Mouse (Mus musculus): ENCODE results near the gene Jak1. TPM values are rescaled to one million over a fixed set of nuclear protein-coding genes. Genes with fewer than 3 reads are reported as not detected.
"Not testable (repeated sequence)": the region's sequence is repeated elsewhere in the genome, so short reads cannot be mapped to it uniquely, and the experiment has no call there.

Gene Jak1
- polyA plus RNA-seq, 1 experiment from 2014 or later, result 53.6 TPM

- no peak overlapping the region for H3K4me3 ChIP-seq
- ATAC-seq (ENCODE audit: extremely low read depth, insufficient number of reproducible peaks, low FRiP score, low TSS enrichment), result no peak
- H3K27me3 ChIP-seq (replicated peaks), result no peaks in the 10 kb centered on the region
- no peaks in the 10 kb centered on the region for H3K36me3 ChIP-seq
- H3K9me3 ChIP-seq, result no peaks in the 10 kb centered on the region
- no peak overlapping the region for H3K27ac ChIP-seq (replicated peaks)
- WGBS, result 73% methylated on average over 3 of the region's 3 CpGs
- H3K4me1 ChIP-seq, result peaks cover 2% of the 10 kb centered on the region; the same call in 1 of the 2 replicates
- H3K9ac ChIP-seq, result no peak overlapping the region
- H3K4me2 ChIP-seq, result no peak overlapping the region
Observed at GRCm38 (mm10) chr4:101270734-101271133, 5.7 kb upstream of the Jak1 start.

GRCm38 (mm10) chr4:101268506-101268905, 3.4 kb upstream of the Jak1 start:
- WGBS, result 63% methylated on average over 1 of the region's 1 CpGs
- not testable (repeated sequence) for H3K4me1 ChIP-seq; H3K27me3 ChIP-seq (replicated peaks)

GRCm38 (mm10) chr4:101265523-101265922, 441 bp upstream of the Jak1 start:
- Histone ChIP-seq H3K27ac (replicated peaks) (peak overlapping the region; percentile 94), H3K4me2 (peak overlapping the region; percentile 85), H3K4me1 (peaks cover 22% of the 10 kb centered on the region), H3K9me3 (no peaks in the 10 kb centered on the region), H3K4me3 (peak overlapping the region; percentile 97), H3K27me3 (replicated peaks) (no peaks in the 10 kb centered on the region), H3K9ac (peak overlapping the region; percentile 98), H3K36me3 (no peaks in the 10 kb centered on the region)
- ATAC-seq (ENCODE audit: extremely low read depth, insufficient number of reproducible peaks, low FRiP score, low TSS enrichment), result no peak
- 22% methylated on average over 6 of the region's 7 CpGs for WGBS

More at GRCm38 (mm10) chr4:101268506-101268905, 3.4 kb upstream of the Jak1 start:
- not testable (repeated sequence) for H3K4me2 ChIP-seq; H3K27ac ChIP-seq (replicated peaks); H3K9me3 ChIP-seq; H3K9ac ChIP-seq; H3K4me3 ChIP-seq; ATAC-seq (ENCODE audit: extremely low read depth, insufficient number of reproducible peaks, low FRiP score, low TSS enrichment); H3K36me3 ChIP-seq

DNA sequence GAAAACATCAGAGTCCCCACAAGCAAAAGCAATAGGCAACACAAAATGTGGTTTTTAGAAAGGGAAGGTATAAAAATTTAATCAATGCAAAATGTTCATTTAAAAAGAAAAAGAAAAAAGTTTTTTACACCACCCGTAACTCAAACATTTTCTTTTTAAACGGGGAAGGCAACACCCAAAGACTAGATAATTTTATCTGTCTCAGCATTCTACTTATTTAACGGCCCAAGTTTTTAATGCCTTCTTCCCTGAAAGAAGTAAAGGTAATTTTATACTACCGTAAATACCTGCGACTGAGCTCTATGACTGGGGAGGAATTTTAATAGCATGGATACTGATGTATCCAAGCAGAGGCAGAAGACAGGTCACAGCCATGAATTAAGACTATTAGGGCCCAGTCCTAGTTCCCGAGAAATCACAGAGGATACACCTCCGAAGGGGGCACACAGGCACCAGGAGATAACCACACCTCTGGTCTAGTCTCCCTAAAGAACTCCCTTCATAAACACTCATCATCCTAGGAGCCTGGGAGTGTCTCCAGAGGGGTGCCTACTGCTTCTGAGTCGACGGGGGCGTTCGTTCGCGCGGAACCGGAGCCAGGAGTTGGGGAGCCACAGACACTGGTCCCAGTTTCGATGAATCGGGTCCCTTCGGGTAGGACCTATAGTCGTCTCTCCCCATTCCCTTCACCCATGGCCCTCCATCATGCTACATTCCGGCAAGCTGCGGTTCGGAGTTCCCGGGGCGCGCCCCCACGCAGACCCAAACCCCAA, 928 bp downstream of the Jak1 start:
- H3K9me3 ChIP-seq, result no peaks in the 10 kb centered on the region
- H3K27me3 ChIP-seq (replicated peaks), result no peaks in the 10 kb centered on the region
- peak overlapping the region; percentile 97 for H3K4me3 ChIP-seq
- ATAC-seq (ENCODE audit: extremely low read depth, insufficient number of reproducible peaks, low FRiP score, low TSS enrichment), result no peak
- peak overlapping the region; percentile 98 for H3K9ac ChIP-seq
- peak overlapping the region; percentile 94 for H3K27ac ChIP-seq (replicated peaks)
- H3K4me2 ChIP-seq, result peak overlapping the region; percentile 85
- H3K4me1 ChIP-seq, result peaks cover 26% of the 10 kb centered on the region
- 7% methylated on average over 26 of the region's 26 CpGs for WGBS
- H3K36me3 ChIP-seq, result no peaks in the 10 kb centered on the region

- Histone ChIP-seq H3K27me3 (replicated peaks) (no peaks in the 10 kb centered on the region), H3K4me1 (peaks cover 36% of the 10 kb centered on the region), H3K27ac (replicated peaks) (no peak overlapping the region), H3K9ac (no peak overlapping the region), H3K9me3 (no peaks in the 10 kb centered on the region), H3K4me2 (no peak overlapping the region), H3K36me3 (no peaks in the 10 kb centered on the region), H3K4me3 (no peak overlapping the region)
- WGBS, result 77% methylated on average over 5 of the region's 5 CpGs
- ATAC-seq (ENCODE audit: extremely low read depth, insufficient number of reproducible peaks, low FRiP score, low TSS enrichment), result no peak
Observed at GRCm38 (mm10) chr4:101261596-101261995, 3.5 kb downstream of the Jak1 start.

- Histone ChIP-seq H3K4me1 (peaks cover 41% of the 10 kb centered on the region), H3K9ac (no peak overlapping the region), H3K27me3 (replicated peaks) (no peaks in the 10 kb centered on the region), H3K9me3 (no peaks in the 10 kb centered on the region), H3K4me2 (no peak overlapping the region), H3K4me3 (no peak overlapping the region), H3K27ac (replicated peaks) (no peak overlapping the region), H3K36me3 (no peaks in the 10 kb centered on the region)
- 72% methylated on average over 8 of the region's 8 CpGs for WGBS
- no peak for ATAC-seq (ENCODE audit: extremely low read depth, insufficient number of reproducible peaks, low FRiP score, low TSS enrichment)
Observed at GRCm38 (mm10) chr4:101260744-101261291, 4.3 kb downstream of the Jak1 start.

- no peak overlapping the region for H3K4me3 ChIP-seq
- 66% methylated on average over 3 of the region's 3 CpGs for WGBS
- H3K9me3 ChIP-seq, result no peaks in the 10 kb centered on the region
- H3K27ac ChIP-seq (replicated peaks), result peak overlapping the region; percentile 36; the same call in 1 of the 2 replicates
- H3K36me3 ChIP-seq, result no peaks in the 10 kb centered on the region
- ATAC-seq (ENCODE audit: extremely low read depth, insufficient number of reproducible peaks, low FRiP score, low TSS enrichment), result no peak
- H3K27me3 ChIP-seq (replicated peaks), result no peaks in the 10 kb centered on the region
- no peak overlapping the region for H3K9ac ChIP-seq
- H3K4me1 ChIP-seq, result peaks cover 65% of the 10 kb centered on the region
- H3K4me2 ChIP-seq, result no peak overlapping the region
Observed at GRCm38 (mm10) chr4:101256526-101257210, 8.4 kb downstream of the Jak1 start.

DNA sequence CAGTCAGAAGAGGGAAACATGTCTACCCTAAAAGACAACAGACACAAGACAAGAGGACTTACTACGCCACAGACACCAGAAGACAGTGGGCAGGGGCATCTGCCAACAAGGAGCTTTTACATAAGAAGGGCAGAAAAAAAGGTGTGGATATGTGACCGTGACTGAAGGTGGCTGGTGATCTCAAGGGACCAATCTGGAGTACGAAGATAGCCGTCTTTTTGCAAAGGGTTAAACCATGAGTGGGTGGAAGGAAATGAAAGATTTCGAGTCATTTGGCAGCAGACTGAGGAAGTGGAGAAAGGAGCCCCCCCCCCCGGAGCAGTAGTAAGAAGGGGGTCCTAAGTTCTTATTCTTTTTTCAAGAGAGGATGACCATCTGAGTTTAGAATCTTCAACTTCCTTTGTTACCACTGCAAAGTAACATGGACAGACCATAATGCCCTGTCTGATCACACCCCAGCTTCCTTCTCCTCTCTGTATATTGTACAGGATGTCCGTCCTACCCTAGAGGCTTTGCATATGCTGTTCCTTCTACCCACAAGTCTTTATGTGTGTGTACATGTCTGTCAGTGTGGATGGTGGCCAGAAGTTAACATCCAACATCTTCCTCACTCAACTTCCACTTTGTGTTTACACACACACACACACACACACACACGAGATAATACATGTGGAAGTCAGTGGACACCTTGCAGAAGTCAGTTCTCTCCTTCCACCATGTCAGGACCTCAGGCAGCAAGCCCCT, 10.3 kb downstream of the Jak1 start:
- Histone ChIP-seq H3K9me3 (no peaks in the 10 kb centered on the region), H3K4me2 (no peak overlapping the region), H3K9ac (no peak overlapping the region), H3K36me3 (no peaks in the 10 kb centered on the region), H3K4me3 (no peak overlapping the region), H3K27me3 (replicated peaks) (no peaks in the 10 kb centered on the region), H3K27ac (replicated peaks) (peak overlapping the region; percentile 63), H3K4me1 (peaks cover 61% of the 10 kb centered on the region)
- WGBS, result 63% methylated on average over 8 of the region's 8 CpGs
- no peak for ATAC-seq (ENCODE audit: extremely low read depth, insufficient number of reproducible peaks, low FRiP score, low TSS enrichment)

DNA sequence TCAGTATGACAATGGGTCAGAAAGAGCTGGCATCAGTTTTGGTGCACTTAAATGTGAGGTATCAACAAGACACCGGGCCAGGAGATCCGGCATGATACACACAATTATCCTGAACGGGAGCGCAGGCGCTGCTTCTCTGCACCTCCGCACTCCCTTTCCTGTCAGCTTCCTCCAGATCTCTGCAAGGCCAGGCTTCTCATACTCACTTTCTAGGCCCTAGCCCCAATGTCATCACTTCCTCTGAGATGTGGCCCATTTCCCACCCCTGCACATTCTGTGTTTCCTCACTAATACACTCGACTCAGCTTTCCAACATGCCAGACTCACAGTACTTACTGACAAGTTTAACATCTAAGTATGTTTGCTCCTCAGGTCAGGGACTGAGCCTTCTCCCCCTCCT, 11.1 kb downstream of the Jak1 start:
- Histone ChIP-seq H3K27ac (replicated peaks) (peak overlapping the region; percentile 63), H3K36me3 (no peaks in the 10 kb centered on the region), H3K9ac (no peak overlapping the region), H3K27me3 (replicated peaks) (no peaks in the 10 kb centered on the region), H3K4me2 (no peak overlapping the region), H3K9me3 (no peaks in the 10 kb centered on the region), H3K4me3 (no peak overlapping the region), H3K4me1 (peaks cover 60% of the 10 kb centered on the region)
- 57% methylated on average over 7 of the region's 7 CpGs for WGBS
- no peak for ATAC-seq (ENCODE audit: extremely low read depth, insufficient number of reproducible peaks, low FRiP score, low TSS enrichment)

- Histone ChIP-seq H3K9ac (no peak overlapping the region), H3K27ac (replicated peaks) (no peak overlapping the region; the same call in 1 of the 2 replicates), H3K27me3 (replicated peaks) (no peaks in the 10 kb centered on the region), H3K36me3 (no peaks in the 10 kb centered on the region), H3K4me1 (peaks cover 59% of the 10 kb centered on the region), H3K4me2 (no peak overlapping the region), H3K9me3 (no peaks in the 10 kb centered on the region), H3K4me3 (no peak overlapping the region)
- no peak for ATAC-seq (ENCODE audit: extremely low read depth, insufficient number of reproducible peaks, low FRiP score, low TSS enrichment)
- WGBS, result 64% methylated on average over 13 of the region's 13 CpGs
Observed at GRCm38 (mm10) chr4:101252781-101253622, 12.1 kb downstream of the Jak1 start.
